Mouse (Mus musculus) lung, adult 2 months (tissue): Measurements from ENCODE around the gene Stn1. TPM values are rescaled to one million over a fixed set of nuclear protein-coding genes. Genes with fewer than 3 reads are reported as not detected.

Experiments used
- DNase-seq: peaks from one replicate; pipeline ENCODE4 v3.0.0; 2022
- H3K4me1 ChIP-seq: fragments of 200-500 bp; 2 replicates; pipeline ENCODE4 v1.6.1; 2011; ENCODE audit warnings: low read length; ENCODE audit not compliant: control insufficient read depth, insufficient read depth
- H3K4me3 ChIP-seq: fragments of 200-500 bp; replicated peaks from 2 replicates; pipeline ENCODE3; 2011; ENCODE audit warnings: low read depth, mild to moderate bottlenecking, control low read depth, low read length; ENCODE audit errors: extremely low read depth
- CTCF ChIP-seq: fragments of 200-500 bp; IDR thresholded peaks from 2 replicates; pipeline ENCODE4 v1.5.1; 2011; ENCODE audit warnings: mild to moderate bottlenecking, low read length, control low read depth; ENCODE audit not compliant: insufficient read depth
- POLR2A ChIP-seq: fragments of 200-500 bp; IDR thresholded peaks from 2 replicates; pipeline ENCODE4 v1.6.1; 2011; ENCODE audit warnings: low read depth, mild to moderate bottlenecking, control low read depth, low read length, borderline replicate concordance; ENCODE audit errors: extremely low read depth
- WGBS: fragments of 180-500 bp; shearing (Covaris S2); methylation state at CpG from one replicate; pipeline ENCODE4 v1.1.7; 2018; 5-methylcytosine and 5-hydroxymethylcytosine counted together
- polyA plus RNA-seq: library from polyadenylated mRNA; depleted of rRNA; stranded (reverse); fragments of >200 nt; gene quantifications from 2 replicates; pipeline ENCODE4 v1.2.3, GENCODE M21; 2012; rRNA removed

Stn1 gene
- polyA plus RNA-seq, 1 experiment = 21.1 TPM

DNA sequence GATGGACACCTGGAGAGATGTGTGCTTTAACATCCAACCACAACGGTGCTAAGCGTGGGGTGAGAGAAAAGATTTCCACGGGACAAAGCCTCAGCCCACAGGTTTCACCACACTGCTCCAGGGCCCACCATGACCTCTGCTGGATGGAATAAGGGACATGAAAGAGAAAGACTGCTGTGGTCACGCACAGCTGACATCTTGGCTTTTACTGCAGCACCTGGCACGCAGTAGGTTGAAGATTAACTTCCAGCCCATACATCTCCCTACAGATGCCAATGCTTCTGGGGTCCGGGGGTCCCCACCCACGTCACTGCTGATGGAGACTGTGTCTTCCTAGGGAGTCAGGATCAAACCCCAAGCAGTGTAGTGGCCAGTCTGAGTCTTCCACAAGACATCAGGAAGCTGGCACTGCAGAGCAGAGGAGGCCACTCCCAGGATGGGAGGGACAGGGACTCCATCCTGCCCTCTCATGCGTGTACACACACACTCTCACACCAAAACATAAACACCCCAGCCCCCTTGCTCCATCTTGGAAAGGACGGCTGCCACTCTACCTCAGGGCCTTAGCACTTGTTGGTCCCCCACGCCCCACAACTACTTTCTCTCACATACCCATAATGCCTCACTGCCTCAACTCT lies 85.7 kb downstream of the Stn1 start:
- 50% methylated on average over 10 of the region's 10 CpGs for WGBS
- no peak overlapping the region for H3K4me3 ChIP-seq
- H3K4me1 ChIP-seq = peaks cover 59% of the 10 kb centered on the region
- TF ChIP-seq CTCF (0 out of 2 replicates have a peak, but pooled peaks have one; percentile 13), POLR2A (peak; percentile 35; the same call in 1 of the 2 replicates)
- no peak for DNase-seq

Other genes with a start within 250 kb of the Stn1 start
- 36.9 and 40.9 TPM in 2 replicates for gene Sh3pxd2a, start 73.1 kb downstream of the Stn1 start, polyA plus RNA-seq
- 11.0 and 18.3 TPM in 2 replicates for gene Slk, start 42.2 kb upstream of the Stn1 start, polyA plus RNA-seq
- gene Col17a1, start 154.6 kb upstream of the Stn1 start, polyA plus RNA-seq = 8.7 and 20.2 TPM in 2 replicates
- gene Sfr1, start 194.2 kb upstream of the Stn1 start, polyA plus RNA-seq = 47.8 and 56.4 TPM in 2 replicates